Mouse (Mus musculus): ENCODE measurements around the gene Cog8.

The Cog8 gene

DNA sequence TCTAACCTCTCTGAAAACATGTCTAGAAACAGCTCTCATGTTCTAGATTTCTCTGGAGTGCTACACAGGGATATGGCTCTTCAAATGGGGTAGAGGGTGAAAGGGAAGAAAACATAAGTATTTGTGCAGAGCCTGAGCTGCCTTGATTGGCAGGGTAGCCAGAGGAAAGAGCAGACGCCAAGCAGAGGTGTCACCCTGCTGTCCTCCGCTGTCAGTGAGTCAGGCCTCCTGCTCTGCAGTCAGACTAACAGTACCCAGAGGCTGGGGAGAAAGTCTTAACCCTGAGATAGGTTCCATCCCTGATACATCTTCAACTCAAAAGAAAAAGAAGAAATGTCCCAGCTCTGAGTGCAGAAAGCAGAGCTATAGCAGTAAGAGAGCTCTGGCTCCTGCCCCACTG, 43.8 kb downstream of the Cog8 start:
- POLR2A ChIA-PET, result interaction anchor here in 3 of 4 experiments (0.6 to 1.9 kb wide), 10 partner anchors 9 to 324 kb away, joined by 3 to 8 read pairs (median 4); partner anchors contain the start of genes Pdf (in 1 of the 3) and Vps4a (in 1 of the 3)
- CTCF ChIA-PET, result interaction anchor here in 3 of 4 experiments (0.5 to 2.6 kb wide), 11 partner anchors 8 to 457 kb away, joined by 3 to 15 read pairs (median 3); no protein-coding TSS in a partner anchor

DNA sequence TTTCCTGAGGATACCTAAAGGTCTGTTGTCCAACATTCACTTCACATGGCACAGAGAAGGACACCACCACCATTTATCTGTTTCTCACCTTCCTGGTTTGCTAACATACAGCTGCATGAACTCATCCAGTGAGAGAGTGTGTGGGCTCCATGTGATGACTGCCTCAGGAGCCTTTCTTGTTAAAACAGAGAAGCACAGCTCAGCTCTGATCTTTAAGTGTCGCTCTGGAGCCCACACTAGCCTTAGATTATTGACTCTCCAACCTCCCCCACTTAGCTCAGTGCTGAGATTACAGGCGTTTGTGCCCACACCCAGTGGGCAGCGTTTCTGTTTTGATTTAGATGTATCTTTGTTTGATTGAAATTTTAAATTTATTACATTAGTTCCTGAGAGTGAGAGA, 48.7 kb downstream of the Cog8 start:
- CTCF ChIA-PET, result interaction anchor here in 2 of 4 experiments (0.6 to 1.0 kb wide), 2 partner anchors 13 to 16 kb away, joined by 4 read pairs; no protein-coding TSS in a partner anchor
- POLR2A ChIA-PET, result interaction anchor here in 1 of 4 experiments (0.6 kb wide), 1 partner anchor 97 kb away, joined by 3 read pairs; no protein-coding TSS in a partner anchor

DNA sequence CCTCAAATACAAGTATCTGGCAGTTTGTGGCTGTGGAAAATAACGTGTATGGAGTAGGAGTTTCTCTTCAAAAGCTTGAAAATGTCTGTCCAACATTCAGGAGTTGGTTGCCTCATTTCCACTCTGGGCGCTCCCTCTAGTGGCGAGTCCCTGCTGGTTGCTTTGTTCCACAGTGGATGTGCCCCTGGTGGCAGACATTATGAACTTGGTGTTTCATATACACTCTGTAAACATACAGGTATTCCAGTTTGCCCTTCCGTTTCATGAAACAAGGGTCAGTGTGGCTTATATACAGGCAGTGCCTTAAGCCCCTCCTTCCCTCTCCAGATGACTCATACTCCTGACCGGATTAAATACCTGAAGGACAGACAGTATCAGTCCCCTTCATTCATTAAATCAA, 54.0 kb downstream of the Cog8 start:
- ChIA-PET POLR2A (interaction anchor here in 2 of 4 experiments (1.0 to 1.5 kb wide), 8 partner anchors 12 to 67 kb away, joined by 3 to 7 read pairs (median 3); partner anchors contain the start of gene Sntb2 (in 1 of the 2)), CTCF (interaction anchor here (0.5 to 2.1 kb wide), 56 partner anchors 8 to 940 kb away, joined by 3 to 15 read pairs (median 4); partner anchors contain the start of genes Sntb2 (in 1 of the 4) and Vps4a (in 1 of the 4))

DNA sequence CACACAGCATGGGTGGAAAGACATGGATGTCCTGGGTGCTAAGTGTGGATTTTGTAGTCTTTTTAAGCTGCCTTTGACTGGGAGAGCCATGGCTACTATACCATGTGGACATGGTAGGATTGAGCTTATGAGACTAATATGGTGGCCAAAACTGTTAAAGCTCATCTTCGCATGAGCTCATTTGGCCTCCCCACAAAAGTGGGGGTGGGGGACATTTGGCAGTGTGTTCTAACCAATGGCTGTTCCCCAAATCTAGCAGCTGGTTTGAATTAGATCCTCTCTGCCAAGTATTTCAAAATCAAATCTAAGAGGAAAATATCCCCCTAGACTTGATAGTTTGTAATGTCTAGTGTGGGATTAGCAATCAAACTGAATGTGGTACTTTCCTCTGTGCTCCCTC, 57.4 kb downstream of the Cog8 start:
- CTCF ChIA-PET, result interaction anchor here in 3 of 4 experiments (0.6 to 0.9 kb wide), 4 partner anchors 8 to 247 kb away, joined by 3 to 6 read pairs (median 4); no protein-coding TSS in a partner anchor

DNA sequence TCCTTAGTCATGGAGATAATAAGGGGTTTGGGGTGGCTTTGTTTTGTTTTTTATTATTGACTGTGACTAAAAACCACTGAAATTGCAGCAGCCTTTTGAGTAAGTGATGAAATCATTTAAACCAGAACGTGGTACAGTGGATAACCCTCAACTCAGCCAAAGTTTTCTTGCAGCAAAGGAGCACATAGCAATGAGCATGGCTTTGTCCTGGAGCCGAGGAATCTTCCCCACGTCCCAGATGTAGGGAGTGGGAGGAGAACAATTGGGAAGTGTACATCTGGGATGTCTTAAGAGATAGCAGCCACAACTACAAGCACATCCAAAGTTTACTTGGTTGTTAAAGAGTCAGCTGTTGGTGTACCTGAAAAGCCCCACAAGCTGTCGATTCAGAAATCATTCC, 59.1 kb downstream of the Cog8 start:
- ChIA-PET POLR2A (interaction anchor here in 1 of 4 experiments (0.6 to 0.9 kb wide), 4 partner anchors 10 to 62 kb away, joined by 3 to 4 read pairs (median 3); no protein-coding TSS in a partner anchor), CTCF (interaction anchor here in 3 of 4 experiments (0.6 to 1.7 kb wide), 4 partner anchors 11 to 26 kb away, joined by 3 read pairs; no protein-coding TSS in a partner anchor)

More for the DNA sequence above, 57.4 kb downstream of the Cog8 start:
- POLR2A ChIA-PET, result interaction anchor here in 3 of 4 experiments (0.5 to 1.6 kb wide), 5 partner anchors 16 to 400 kb away, joined by 3 to 6 read pairs (median 3); no protein-coding TSS in a partner anchor

DNA sequence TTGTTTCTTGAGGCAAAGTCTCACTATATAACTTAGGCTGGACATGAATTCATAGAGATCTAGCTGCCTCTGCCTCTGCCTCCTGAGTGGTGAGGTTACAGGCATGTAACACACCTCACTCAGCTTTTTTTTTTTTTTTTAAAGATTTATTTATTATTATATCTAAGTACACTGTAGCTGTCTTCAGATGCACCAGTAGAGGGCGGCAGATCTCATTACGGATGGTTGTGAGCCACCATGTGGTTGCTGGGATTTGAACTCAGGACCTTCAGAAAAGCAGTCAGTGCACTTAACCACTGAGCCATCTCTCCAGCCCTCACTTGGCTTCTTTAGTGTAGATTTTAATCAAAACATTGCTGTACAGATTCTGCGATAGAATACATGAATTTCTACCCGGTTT, 60.1 kb downstream of the Cog8 start:
- ChIA-PET POLR2A (interaction anchor here in 2 of 4 experiments (0.6 to 0.7 kb wide), 2 partner anchors 32 to 80 kb away, joined by 4 to 5 read pairs; no protein-coding TSS in a partner anchor), CTCF (interaction anchor here (0.7 to 1.7 kb wide), 11 partner anchors 9 to 846 kb away, joined by 3 to 7 read pairs (median 3); partner anchors contain the start of gene Pla2g15 (in 1 of the 4))

Measured in embryonic stem cell, embryonic (primary cell).